Mouse (Mus musculus) hindbrain, embryonic 10.5 days (tissue): ENCODE results near the gene Olfr766-ps1. TPM values are rescaled to one million over a fixed set of nuclear protein-coding genes. Genes with fewer than 3 reads are reported as not detected.

Source experiments
- polyA plus RNA-seq: library from polyadenylated mRNA; unstranded; fragments of >200 nt; fragmentation: Nextera tagmentation; extraction: Ambion mirVana; gene quantifications from 2 replicates; pipeline ENCODE4 v1.2.1, GENCODE M21; 2016

Gene Olfr766-ps1
- polyA plus RNA-seq, 1 experiment from 2014 or later = not detected

Other genes starting within 250 kb of the Olfr766-ps1 start
- 74.1 and 97.0 TPM in 2 replicates for gene Ormdl2, start 247.3 kb downstream of the Olfr766-ps1 start, polyA plus RNA-seq
- gene Gdf11, start 177.3 kb downstream of the Olfr766-ps1 start, polyA plus RNA-seq = 8.9 and 11.1 TPM in 2 replicates
- gene Cd63, start 168.0 kb downstream of the Olfr766-ps1 start, polyA plus RNA-seq = 240 and 253 TPM in 2 replicates
- 15.8 and 18.7 TPM in 2 replicates for gene Rdh5, start 146.1 kb downstream of the Olfr766-ps1 start, polyA plus RNA-seq
- gene Bloc1s1, start 144.9 kb downstream of the Olfr766-ps1 start, polyA plus RNA-seq = 229 and 285 TPM in 2 replicates
- gene Itga7, start 135.2 kb downstream of the Olfr766-ps1 start, polyA plus RNA-seq = 3.7 and 4.0 TPM in 2 replicates
- gene Mettl7b, start 108.0 kb downstream of the Olfr766-ps1 start, polyA plus RNA-seq = not detected in 2 replicates
- gene Olfr9, start 79.5 kb downstream of the Olfr766-ps1 start, polyA plus RNA-seq = 0.06 TPM in 1 of 2 replicates, not detected in the other
- gene Olfr763, start 58.2 kb downstream of the Olfr766-ps1 start, polyA plus RNA-seq = not detected in 2 replicates
- not detected in 2 replicates for gene Olfr764-ps1, start 29.1 kb downstream of the Olfr766-ps1 start, polyA plus RNA-seq
- gene Olfr765, start 19.0 kb downstream of the Olfr766-ps1 start, polyA plus RNA-seq = not detected in 2 replicates
- not detected in 2 replicates for gene Olfr767, start 13.9 kb upstream of the Olfr766-ps1 start, polyA plus RNA-seq
- not detected in 2 replicates for gene Olfr768, start 30.4 kb upstream of the Olfr766-ps1 start, polyA plus RNA-seq
- not detected in 2 replicates for gene Olfr769, start 48.9 kb upstream of the Olfr766-ps1 start, polyA plus RNA-seq
- not detected in 2 replicates for gene Olfr770, start 70.0 kb upstream of the Olfr766-ps1 start, polyA plus RNA-seq
- not detected in 2 replicates for gene Olfr771, start 95.8 kb upstream of the Olfr766-ps1 start, polyA plus RNA-seq
- gene Olfr772, start 108.9 kb upstream of the Olfr766-ps1 start, polyA plus RNA-seq = not detected in 2 replicates
- gene Olfr773, start 118.4 kb upstream of the Olfr766-ps1 start, polyA plus RNA-seq = not detected in 2 replicates
- not detected in 2 replicates for gene Olfr774, start 167.2 kb upstream of the Olfr766-ps1 start, polyA plus RNA-seq
- gene Olfr775, start 179.4 kb upstream of the Olfr766-ps1 start, polyA plus RNA-seq = not detected in 2 replicates
- gene Olfr776, start 190.2 kb upstream of the Olfr766-ps1 start, polyA plus RNA-seq = not detected in 2 replicates
- gene Olfr777, start 202.5 kb upstream of the Olfr766-ps1 start, polyA plus RNA-seq = 0.10 TPM in 1 of 2 replicates, not detected in the other
- not detected in 2 replicates for gene Olfr780, start 249.1 kb upstream of the Olfr766-ps1 start, polyA plus RNA-seq